Mouse (Mus musculus): ENCODE measurements around the gene Gm26558.

- TF ChIP-seq CTCF (IDR thresholded peaks at IDR 0.05; ENCODE audit: borderline replicate concordance, control insufficient read depth, extremely low read depth, insufficient read depth, low read length, poor library complexity) (no peak), POLR2A (IDR thresholded peaks at IDR 0.05; ENCODE audit: control insufficient read depth, extremely low read depth, insufficient read depth, low read length, poor library complexity) (no peak)
Measured at GRCm38 (mm10) chr2:70631321-70631720, 30.6 kb downstream of the Gm26558 start.
